Mouse (Mus musculus) MEL (cell line): ENCODE measurements at regions not wholly inside any gene's neighbourhood (a gene's known extent, or its start where the extent isn't known, plus 50 kb on each side); places are given as distances from the start of the nearest gene placed in this dataset.

Experiments
- DNase-seq: peaks from one replicate; pipeline ENCODE4 v3.0.0; 2011; ENCODE audit warnings: low read depth, low spot score
- H3K27ac ChIP-seq: 2 replicates; pipeline ENCODE4 v1.5.1; 2012; ENCODE audit warnings: low read depth, mild to moderate bottlenecking, control low read depth, low read length, moderate library complexity; ENCODE audit not compliant: control insufficient read depth
- H3K27me3 ChIP-seq, 2 experiments: fragments of 150-350 bp in 1 of 2; sonication (generic) in 1 of 2; 2 replicates each; pipeline ENCODE4 v1.6.1; 2012; ENCODE audit warnings: low read length in 2 of 2, mild to moderate bottlenecking in 2 of 2, improper control_type of control experiment in 1 of 2, moderate library complexity in 1 of 2; ENCODE audit not compliant: insufficient read depth in 2 of 2, control insufficient read depth in 1 of 2
- H3K36me3 ChIP-seq, 2 experiments: 2 replicates each; pipeline ENCODE4 v1.6.1; 2012 to 2014; ENCODE audit warnings: low read length in 2 of 2, improper control_type of control experiment in 1 of 2, inconsistent platforms in 1 of 2, mild to moderate bottlenecking in 1 of 2; ENCODE audit not compliant: insufficient read depth in 2 of 2, control insufficient read depth in 1 of 2
- H3K4me1 ChIP-seq, 2 experiments: fragments of 150-350 bp in 1 of 2; sonication (generic) in 1 of 2; 2 replicates each; pipeline ENCODE4 v1.6.1; 2012; ENCODE audit warnings: low read length in 2 of 2, improper control_type of control experiment in 1 of 2, mild to moderate bottlenecking in 1 of 2; ENCODE audit not compliant: insufficient read depth in 2 of 2, control insufficient read depth in 1 of 2
- H3K4me3 ChIP-seq, 2 experiments: fragments of 150-350 bp in 1 of 2; sonication (generic) in 1 of 2; 2 replicates each; pipeline ENCODE4 v1.5.1; 2012; ENCODE audit warnings: low read depth in 2 of 2, low read length in 2 of 2, mild to moderate bottlenecking in 2 of 2, moderate library complexity in 2 of 2, control low read depth in 1 of 2, improper control_type of control experiment in 1 of 2; ENCODE audit not compliant: control insufficient read depth in 1 of 2, insufficient read depth in 1 of 2
- H3K79me2 ChIP-seq: 2 replicates; pipeline ENCODE4 v1.6.1; 2012; ENCODE audit warnings: mild to moderate bottlenecking, low read length, moderate library complexity; ENCODE audit not compliant: control insufficient read depth, poor library complexity, insufficient read depth
- H3K9ac ChIP-seq: 2 replicates; pipeline ENCODE4 v1.6.1; 2012; ENCODE audit warnings: low read depth, mild to moderate bottlenecking, control low read depth, low read length, moderate library complexity; ENCODE audit not compliant: control insufficient read depth, poor library complexity, severe bottlenecking
- H3K9me3 ChIP-seq: fragments of 150-350 bp; sonication (generic); replicated peaks from 2 replicates; pipeline ENCODE4 v1.6.1; 2012; ENCODE audit warnings: mild to moderate bottlenecking, low read length, improper control_type of control experiment, moderate library complexity; ENCODE audit not compliant: insufficient read depth
- BHLHE40 ChIP-seq: IDR thresholded peaks from 2 replicates; pipeline ENCODE4 v1.6.1; 2012; ENCODE audit warnings: low read depth, mild to moderate bottlenecking, inconsistent platforms, low read length, improper control_type of control experiment, borderline replicate concordance
- CHD1 ChIP-seq: IDR thresholded peaks from 2 replicates; pipeline ENCODE4 v1.6.1; 2012; ENCODE audit warnings: low read depth, mild to moderate bottlenecking, inconsistent platforms, low read length, improper control_type of control experiment
- CHD2 ChIP-seq: IDR thresholded peaks from 2 replicates; pipeline ENCODE4 v1.6.1; 2011; ENCODE audit warnings: low read length, improper control_type of control experiment
- CTCF ChIP-seq, 3 experiments: IDR thresholded peaks in 2 of 3; conservative IDR thresholded peaks in 1 of 3; 2 replicates each; pipeline ENCODE4 v1.5.1; 2011 to 2012; ENCODE audit warnings: low read length in 3 of 3, low read depth in 2 of 3, mild to moderate bottlenecking in 2 of 3, improper control_type of control experiment in 1 of 3, inconsistent platforms in 1 of 3, mixed read lengths in 1 of 3, moderate library complexity in 1 of 3; ENCODE audit not compliant: control insufficient read depth in 1 of 3, insufficient read depth in 1 of 3, poor library complexity in 1 of 3, severe bottlenecking in 1 of 3
- E2F4 ChIP-seq: IDR thresholded peaks from 2 replicates; pipeline ENCODE4 v1.6.1; 2011; ENCODE audit warnings: low read depth, low read length, improper control_type of control experiment, borderline replicate concordance
- ELF1 ChIP-seq: IDR thresholded peaks from 2 replicates; pipeline ENCODE4 v1.6.1; 2014; ENCODE audit warnings: low read depth, mild to moderate bottlenecking, inconsistent platforms, low read length, improper control_type of control experiment, moderate library complexity
- EP300 ChIP-seq, 2 experiments: IDR thresholded peaks; 2 replicates each; pipeline ENCODE4 v1.6.1; 2011; ENCODE audit warnings: improper control_type of control experiment in 2 of 2, low read length in 2 of 2, low read depth in 1 of 2, mild to moderate bottlenecking in 1 of 2
- GABPA ChIP-seq: IDR thresholded peaks from 2 replicates; pipeline ENCODE4 v1.6.1; 2012; ENCODE audit warnings: low read depth, mild to moderate bottlenecking, inconsistent platforms, low read length, improper control_type of control experiment, moderate library complexity
- GATA1 ChIP-seq: IDR thresholded peaks from 2 replicates; pipeline ENCODE4 v1.6.1; 2011; ENCODE audit warnings: low read depth, low read length, improper control_type of control experiment
- HCFC1 ChIP-seq: IDR thresholded peaks from 2 replicates; pipeline ENCODE4 v1.6.1; 2012; ENCODE audit warnings: low read depth, mild to moderate bottlenecking, inconsistent platforms, low read length, improper control_type of control experiment, moderate library complexity
- JUND ChIP-seq: IDR thresholded peaks from 2 replicates; pipeline ENCODE4 v1.6.1; 2011; ENCODE audit warnings: low read depth, mild to moderate bottlenecking, improper control_type of control experiment, low read length
- MAFK ChIP-seq: IDR thresholded peaks from 2 replicates; pipeline ENCODE4 v1.6.1; 2011; ENCODE audit warnings: low read depth, mild to moderate bottlenecking, low read length, improper control_type of control experiment, borderline replicate concordance
- MXI1 ChIP-seq: IDR thresholded peaks from 2 replicates; pipeline ENCODE4 v1.6.1; 2011; ENCODE audit warnings: mild to moderate bottlenecking, low read depth, low read length, improper control_type of control experiment
- MYB ChIP-seq: IDR thresholded peaks from 2 replicates; pipeline ENCODE4 v1.6.1; 2011; ENCODE audit warnings: mild to moderate bottlenecking, low read depth, low read length, improper control_type of control experiment
- POLR2A ChIP-seq, 2 experiments: IDR thresholded peaks; 2 replicates each; pipeline ENCODE4 v1.6.1; 2011 to 2012; ENCODE audit warnings: low read length in 2 of 2, mild to moderate bottlenecking in 2 of 2, control low read depth in 1 of 2, improper control_type of control experiment in 1 of 2, low read depth in 1 of 2, moderate library complexity in 1 of 2; ENCODE audit not compliant: control insufficient read depth in 1 of 2, insufficient read depth in 1 of 2, poor library complexity in 1 of 2
- POLR2AphosphoS2 ChIP-seq: IDR thresholded peaks from 2 replicates; pipeline ENCODE4 v1.6.1; 2011; ENCODE audit warnings: low read length, improper control_type of control experiment
- POLR2AphosphoS5 ChIP-seq: IDR thresholded peaks from 2 replicates; pipeline ENCODE4 v1.6.1; 2012; ENCODE audit warnings: low read depth, borderline replicate concordance, mild to moderate bottlenecking, inconsistent platforms, low read length, moderate library complexity, mixed read lengths
- RAD21 ChIP-seq: IDR thresholded peaks from 2 replicates; pipeline ENCODE4 v1.6.1; 2011; ENCODE audit warnings: mild to moderate bottlenecking, low read depth, low read length, improper control_type of control experiment
- SMC3 ChIP-seq: IDR thresholded peaks from 2 replicates; pipeline ENCODE4 v1.6.1; 2011; ENCODE audit warnings: low read depth, low read length, improper control_type of control experiment
- TAL1 ChIP-seq: IDR thresholded peaks from 2 replicates; pipeline ENCODE4 v1.6.1; 2012; ENCODE audit warnings: mild to moderate bottlenecking, inconsistent platforms, low read length, moderate library complexity, mixed read lengths
- TCF12 ChIP-seq: IDR thresholded peaks from 2 replicates; pipeline ENCODE4 v1.6.1; 2014; ENCODE audit warnings: low read depth, mild to moderate bottlenecking, inconsistent platforms, low read length, improper control_type of control experiment, moderate library complexity
- UBTF ChIP-seq: IDR thresholded peaks from 2 replicates; pipeline ENCODE4 v1.6.1; 2012; ENCODE audit warnings: low read depth, mild to moderate bottlenecking, inconsistent platforms, low read length, improper control_type of control experiment, moderate library complexity, borderline replicate concordance; ENCODE audit not compliant: insufficient read depth
- USF1 ChIP-seq: IDR thresholded peaks from 2 replicates; pipeline ENCODE4 v1.6.1; 2014; ENCODE audit warnings: low read depth, mild to moderate bottlenecking, inconsistent platforms, low read length, improper control_type of control experiment, moderate library complexity
- USF2 ChIP-seq, 2 experiments: IDR thresholded peaks; 2 replicates each; pipeline ENCODE4 v1.6.1; 2011 to 2012; ENCODE audit warnings: improper control_type of control experiment in 2 of 2, low read length in 2 of 2, borderline replicate concordance in 1 of 2, inconsistent platforms in 1 of 2, low read depth in 1 of 2, mild to moderate bottlenecking in 1 of 2; ENCODE audit not compliant: insufficient read depth in 1 of 2
- ZNF384 ChIP-seq: IDR thresholded peaks from 2 replicates; pipeline ENCODE4 v1.6.1; 2012; ENCODE audit warnings: low read depth, mild to moderate bottlenecking, inconsistent platforms, low read length, improper control_type of control experiment

- Histone ChIP-seq H3K9me3 (no peaks in the 10 kb centered on the region), H3K9ac (no peak overlapping the region), H3K27me3 (no peaks in the 10 kb centered on the region), H3K27ac (no peak overlapping the region), H3K36me3 (no peaks in the 10 kb centered on the region), H3K4me3 (no peak overlapping the region), H3K4me1 (no peaks in the 10 kb centered on the region), H3K79me2 (no peaks in the 10 kb centered on the region)
- TF ChIP-seq CHD2 (no peak), ZNF384 (no peak), MXI1 (no peak), GABPA (no peak), MYB (no peak), RAD21 (no peak), POLR2AphosphoS5 (no peak), GATA1 (no peak), E2F4 (no peak), SMC3 (no peak), EP300 (IDR thresholded peaks at IDR 0.05; ENCODE audit: low read depth in 1 of 2, low read length in 2 of 2) (no peak), CTCF (IDR thresholded peaks at IDR 0.05 in 2 of 3, conservative IDR thresholded peaks at IDR 0.05 in 1 of 3; ENCODE audit: control insufficient read depth in 1 of 3, insufficient read depth in 1 of 3, low read depth in 2 of 3, low read length in 3 of 3, poor library complexity in 1 of 3, severe bottlenecking in 1 of 3) (no peak), JUND (no peak), ELF1 (no peak), USF2 (IDR thresholded peaks at IDR 0.05; ENCODE audit: borderline replicate concordance in 1 of 2, insufficient read depth in 1 of 2, low read depth in 1 of 2, low read length in 2 of 2) (no peak), TAL1 (no peak)
- DNase-seq = no peak
These were observed 2849.5 kb upstream of the Lrrc6 start for GRCm38 (mm10) chr15:69350053-69350739.

- no peak overlapping the region for H3K4me3 ChIP-seq
- H3K4me1 ChIP-seq = no peaks in the 10 kb centered on the region
- TF ChIP-seq POLR2A (IDR thresholded peaks at IDR 0.05; ENCODE audit: control insufficient read depth in 1 of 2, insufficient read depth in 1 of 2, low read depth in 1 of 2, low read length in 2 of 2, poor library complexity in 1 of 2) = no peak
- no peak for TF ChIP-seq HCFC1
- TF ChIP-seq USF1 = no peak
- TF ChIP-seq GATA1 = no peak
- TF ChIP-seq MAFK = no peak
- TF ChIP-seq TCF12 = no peak
- TF ChIP-seq BHLHE40 = no peak
- TF ChIP-seq CHD1 = no peak
- TF ChIP-seq MXI1 = no peak
- no peak for TF ChIP-seq RAD21
- no peak for TF ChIP-seq POLR2AphosphoS2
- TF ChIP-seq UBTF = no peak
- no peak overlapping the region for H3K27ac ChIP-seq
- H3K79me2 ChIP-seq = no peaks in the 10 kb centered on the region
- no peaks in the 10 kb centered on the region for H3K27me3 ChIP-seq
- no peaks in the 10 kb centered on the region for H3K9me3 ChIP-seq
- no peak overlapping the region for H3K9ac ChIP-seq
- DNase-seq = no peak
- H3K36me3 ChIP-seq = no peaks in the 10 kb centered on the region
These were observed 2845.4 kb upstream of the Lrrc6 start for GRCm38 (mm10) chr15:69346065-69346464.
